Mouse (Mus musculus): ENCODE data around the gene Bcorl1.

GRCm38 (mm10) chrX:48453736-48454494, 112.8 kb downstream of the Bcorl1 start:
- TF ChIP-seq CTCF (IDR thresholded peaks at IDR 0.05; ENCODE audit: low read depth, low read length) (no peak), GATA1 (IDR thresholded peaks at IDR 0.05; ENCODE audit: borderline replicate concordance, low read length) (no peak), GATA2 (IDR thresholded peaks at IDR 0.05; ENCODE audit: borderline replicate concordance, low read depth, low read length) (no peak), TAL1 (conservative IDR thresholded peaks at IDR 0.05; ENCODE audit: low read depth, low read length) (no peak), POLR2AphosphoS5 (IDR thresholded peaks at IDR 0.05; ENCODE audit: insufficient replicate concordance, low read depth, low read length) (no peak)

All from G1E (cell line).